Mouse (Mus musculus) lung, postnatal 4 days (tissue): ENCODE measurements around the gene Sftpa1.

Source experiments
- DNase-seq, 2 experiments: peaks; one replicate each; pipeline ENCODE4 v3.0.0; 2021

Gene Sftpa1

GRCm38 (mm10) chr14:41162663-41163062, 31.1 kb downstream of the Sftpa1 start:
- peak; percentile 63 to 70 for DNase-seq

GRCm38 (mm10) chr14:41167278-41167677, 35.7 kb downstream of the Sftpa1 start:
- DNase-seq: no peak

GRCm38 (mm10) chr14:41168567-41168966, 37.0 kb downstream of the Sftpa1 start:
- DNase-seq: peak; percentile 18 to 46

- DNase-seq: no peak
Measured at GRCm38 (mm10) chr14:41170514-41170913, 38.9 kb downstream of the Sftpa1 start.

GRCm38 (mm10) chr14:41174802-41175201, 43.2 kb downstream of the Sftpa1 start:
- DNase-seq: no peak

GRCm38 (mm10) chr14:41185059-41185821, 53.7 kb downstream of the Sftpa1 start, which contains the start of gene Sftpd:
Gene Sftpd, minus strand, starts transcription at chr14:41185149.
- DNase-seq: peak; percentile 43 to 48
